Mouse (Mus musculus): ENCODE data around the gene Mreg.

GRCm38 (mm10) chr1:72196123-72196522 lies 16.0 kb downstream of the Mreg start:
- TF ChIP-seq CTCF (IDR thresholded peaks at IDR 0.05; ENCODE audit: low read depth, low read length), result no peak
- no peak for TF ChIP-seq POLR2A (IDR thresholded peaks at IDR 0.05; ENCODE audit: borderline replicate concordance, low read depth, low read length)
